In genomic region chr1:180520190-180520589, GRCm38 (mm10) we compare ENCODE assay signal across 13 mouse cellular contexts. TPM values are rescaled to one million over a fixed set of nuclear protein-coding genes. Genes with fewer than 3 reads are reported as not detected.
DNase-seq lines count a peak whose midpoint lies in the region; ATAC-seq and TF ChIP-seq lines count a peak whose summit lies in the region.
"Had no signal": no experiment of that assay in that cellular context is flagged by ENCODE, and none has a peak within 500 bp of the region (broad histone marks: within the 10 kb centered on the region; RNA-seq: fewer than 3 reads in every experiment).

No protein-coding gene starts in this region.

- dilution Hi-C loops in CH12.LX (cut with MboI; ENCODE audit: extremely low pct_ligation_motif_present, extremely low pct_unique_long_range_greater_than_20kb, low sequenced_read_pairs), result no loop called here

- H3K9ac ChIP-seq in embryonic facial prominence, embryonic 13.5 days, result no peak overlapping the region
- H3K9ac ChIP-seq in CH12.LX (ENCODE audit: insufficient read depth, low read depth), result no peak overlapping the region
- H3K9ac ChIP-seq in midbrain, postnatal 0 days (replicated peaks; ENCODE audit: low read length, poor library complexity, severe bottlenecking), result no peak overlapping the region
- no peak overlapping the region for H3K9ac ChIP-seq in intestine, postnatal 0 days (ENCODE audit: low read depth, low read length)
- H3K9ac ChIP-seq: limb, embryonic 13.5 days had no signal

- no peak for TF ChIP-seq EP300 in CH12.LX (IDR thresholded peaks at IDR 0.05; ENCODE audit: low read length)

- DNase-seq in embryonic facial prominence, embryonic 10.5 days (ENCODE audit: low spot score), result no peak
- no peak for DNase-seq in CH12.LX (ENCODE audit: extremely low read depth)
- DNase-seq in frontal cortex, postnatal 36 days (ENCODE audit: low spot score in 2 of 2), result peak; percentile 80 to 89
- peak; percentile 54 for DNase-seq in midbrain, postnatal 0 days (ENCODE audit: low spot score)
- no peak for DNase-seq in neural tube, embryonic 10.5 days (ENCODE audit: extremely low spot score, low spot score)
- DNase-seq in gastrocnemius, postnatal 14 days, result no peak

- in situ Hi-C loops in CH12.LX (cut with MboI; ENCODE audit: low pct_ligation_motif_present, low pct_unique_long_range_greater_than_20kb, low sequenced_read_pairs), result no loop called here

- TF ChIP-seq POLR2A in CH12.LX (IDR thresholded peaks at IDR 0.05; ENCODE audit: low read depth, low read length), result no peak

- intact Hi-C loops in gastrocnemius, postnatal 14 days (cut with DNase I; ENCODE audit: low total_unique reads), result no loop called here

- no peak overlapping the region for H3K4me3 ChIP-seq in embryonic facial prominence, embryonic 13.5 days
- no peak overlapping the region for H3K4me3 ChIP-seq in embryonic facial prominence, embryonic 10.5 days
- H3K4me3 ChIP-seq in CH12.LX (replicated peaks in 1 of 3; ENCODE audit: low read depth in 2 of 3, low read length in 2 of 3, poor library complexity in 1 of 3), result peak overlapping the region in 2 of 3 experiments; percentile 26 to 60
- H3K4me3 ChIP-seq in midbrain, postnatal 0 days (ENCODE audit: low read depth, low read length), result no peak overlapping the region
- no peak overlapping the region for H3K4me3 ChIP-seq in intestine, postnatal 0 days (ENCODE audit: low read depth, low read length)
- H3K4me3 ChIP-seq: forebrain, embryonic 10.5 days; limb, embryonic 13.5 days; myocyte had no signal

- peaks cover 7% of the 10 kb centered on the region for H3K27me3 ChIP-seq in embryonic facial prominence, embryonic 13.5 days
- no peaks in the 10 kb centered on the region for H3K27me3 ChIP-seq in embryonic facial prominence, embryonic 10.5 days (replicated peaks; ENCODE audit: low read depth, poor library complexity, severe bottlenecking)
- no peaks in the 10 kb centered on the region for H3K27me3 ChIP-seq in CH12.LX (replicated peaks)
- no peaks in the 10 kb centered on the region; the same call in 1 of the 2 replicates for H3K27me3 ChIP-seq in midbrain, postnatal 0 days (ENCODE audit: insufficient read depth, low read length)
- no peaks in the 10 kb centered on the region for H3K27me3 ChIP-seq in intestine, postnatal 0 days (replicated peaks; ENCODE audit: control insufficient read depth, insufficient read depth, low read length)
- H3K27me3 ChIP-seq: limb, embryonic 13.5 days had no signal

- no peaks in the 10 kb centered on the region for H3K79me2 ChIP-seq in CH12.LX (replicated peaks; ENCODE audit: control insufficient read depth, extremely low read depth, insufficient read depth, poor library complexity, severe bottlenecking)

- no peaks in the 10 kb centered on the region for H3K9me3 ChIP-seq in embryonic facial prominence, embryonic 13.5 days
- H3K9me3 ChIP-seq in embryonic facial prominence, embryonic 10.5 days, result no peaks in the 10 kb centered on the region
- no peaks in the 10 kb centered on the region for H3K9me3 ChIP-seq in CH12.LX (replicated peaks; ENCODE audit: low read length)
- no peaks in the 10 kb centered on the region for H3K9me3 ChIP-seq in midbrain, postnatal 0 days (ENCODE audit: low read length)
- no peaks in the 10 kb centered on the region for H3K9me3 ChIP-seq in intestine, postnatal 0 days (ENCODE audit: control insufficient read depth)
- H3K9me3 ChIP-seq: forebrain, embryonic 10.5 days; G1E; limb, embryonic 13.5 days had no signal

- H3K4me2 ChIP-seq in embryonic facial prominence, embryonic 13.5 days, result no peak overlapping the region
- H3K4me2 ChIP-seq in CH12.LX (ENCODE audit: insufficient read depth, low read depth, poor library complexity, severe bottlenecking), result no peak overlapping the region
- no peak overlapping the region for H3K4me2 ChIP-seq in midbrain, postnatal 0 days (ENCODE audit: low read depth, low read length, poor library complexity, severe bottlenecking)
- H3K4me2 ChIP-seq in intestine, postnatal 0 days (replicated peaks; ENCODE audit: low read depth), result no peak overlapping the region
- H3K4me2 ChIP-seq: limb, embryonic 13.5 days had no signal

- ATAC-seq in embryonic facial prominence, embryonic 13.5 days (ENCODE audit: insufficient number of reproducible peaks, insufficient read depth, low FRiP score, low TSS enrichment, low read depth), result no peak
- no peak for ATAC-seq in midbrain, postnatal 0 days (ENCODE audit: low FRiP score)
- no peak for ATAC-seq in intestine, postnatal 0 days
- ATAC-seq: lung, postnatal 0 days had no signal

- peaks cover 28% of the 10 kb centered on the region for H3K4me1 ChIP-seq in embryonic facial prominence, embryonic 13.5 days
- peaks cover 4% of the 10 kb centered on the region; the same call in 1 of the 2 replicates for H3K4me1 ChIP-seq in embryonic facial prominence, embryonic 10.5 days
- H3K4me1 ChIP-seq in CH12.LX (ENCODE audit: control insufficient read depth in 1 of 2, insufficient read depth in 2 of 2), result peaks cover 29 to 56% of the 10 kb centered on the region in 2 experiments
- no peaks in the 10 kb centered on the region for H3K4me1 ChIP-seq in midbrain, postnatal 0 days (ENCODE audit: insufficient read depth, low read length)
- no peaks in the 10 kb centered on the region for H3K4me1 ChIP-seq in intestine, postnatal 0 days (replicated peaks; ENCODE audit: control insufficient read depth, insufficient read depth, low read length)

- TF ChIP-seq CTCF in CH12.LX (conservative IDR thresholded peaks at IDR 0.05 in 1 of 2, IDR thresholded peaks at IDR 0.05 in 1 of 2; ENCODE audit: low read depth in 2 of 2, low read length in 2 of 2), result no peak
- no peak for TF ChIP-seq CTCF in midbrain, postnatal 0 days (IDR thresholded peaks at IDR 0.05)
- no peak for TF ChIP-seq CTCF in intestine, postnatal 0 days (IDR thresholded peaks at IDR 0.05; ENCODE audit: low read depth)

- no peaks in the 10 kb centered on the region for H3K36me3 ChIP-seq in embryonic facial prominence, embryonic 13.5 days
- no peaks in the 10 kb centered on the region for H3K36me3 ChIP-seq in embryonic facial prominence, embryonic 10.5 days (replicated peaks)
- peaks cover 0 to 15% of the 10 kb centered on the region in 2 experiments for H3K36me3 ChIP-seq in CH12.LX (replicated peaks in 1 of 2; ENCODE audit: control insufficient read depth in 1 of 2, insufficient read depth in 1 of 2, low read length in 1 of 2)
- no peaks in the 10 kb centered on the region for H3K36me3 ChIP-seq in midbrain, postnatal 0 days (ENCODE audit: insufficient read depth, low read length)
- no peaks in the 10 kb centered on the region for H3K36me3 ChIP-seq in intestine, postnatal 0 days (ENCODE audit: control insufficient read depth, insufficient read depth)
- H3K36me3 ChIP-seq: forebrain, embryonic 10.5 days; G1E; limb, embryonic 13.5 days had no signal

- TF ChIP-seq RAD21 in CH12.LX (IDR thresholded peaks at IDR 0.05; ENCODE audit: low read depth, low read length), result no peak

- peak overlapping the region; percentile 57; the same call in 1 of the 2 replicates for H3K27ac ChIP-seq in embryonic facial prominence, embryonic 13.5 days
- H3K27ac ChIP-seq in embryonic facial prominence, embryonic 10.5 days (replicated peaks), result no peak overlapping the region
- peak overlapping the region; percentile 25; the same call in 1 of the 2 replicates for H3K27ac ChIP-seq in CH12.LX (ENCODE audit: insufficient read depth, low read depth)
- no peak overlapping the region for H3K27ac ChIP-seq in midbrain, postnatal 0 days (ENCODE audit: low read depth, low read length)
- H3K27ac ChIP-seq in intestine, postnatal 0 days (ENCODE audit: low read depth, low read length), result no peak overlapping the region
- H3K27ac ChIP-seq: forebrain, embryonic 10.5 days; limb, embryonic 13.5 days had no signal

- WGBS in embryonic facial prominence, embryonic 13.5 days, result 27% methylated on average over 7 of the region's 7 CpGs
- WGBS in embryonic facial prominence, embryonic 10.5 days, result 54% methylated on average over 7 of the region's 7 CpGs
- 27% methylated on average over 7 of the region's 7 CpGs for WGBS in midbrain, postnatal 0 days
- WGBS in intestine, postnatal 0 days, result 59% methylated on average over 7 of the region's 7 CpGs

TF ChIP-seq in CH12.LX, 34 proteins besides CTCF, POLR2A, EP300 and RAD21:
- TF ChIP-seq CHD2 (IDR thresholded peaks at IDR 0.05; ENCODE audit: low read length) (no peak), RCOR1 (conservative IDR thresholded peaks at IDR 0.05; ENCODE audit: low read depth, low read length) (no peak), E2F4 (IDR thresholded peaks at IDR 0.05; ENCODE audit: insufficient replicate concordance, low read depth, low read length) (no peak), ZNF384 (IDR thresholded peaks at IDR 0.05; ENCODE audit: low read depth, low read length) (no peak), MXI1 (IDR thresholded peaks at IDR 0.05; ENCODE audit: low read depth, low read length) (no peak), ELF1 (IDR thresholded peaks at IDR 0.05; ENCODE audit: low read depth, low read length) (no peak)

RNA-seq across cellular contexts. Expression of gene Stum, which starts 36.9 kb away (rescaled TPM):
- polyA plus RNA-seq in embryonic facial prominence, embryonic 13.5 days (2015; fragmentation: Nextera tagmentation; extraction: Ambion mirVana), result 0.31 and 1.9 TPM in 2 replicates
- polyA plus RNA-seq in embryonic facial prominence, embryonic 10.5 days (2016; fragmentation: Nextera tagmentation; extraction: Ambion mirVana), result 1.1 and 3.5 TPM in 2 replicates
- 0.34 and 0.42 TPM in 2 replicates for total RNA-seq in CH12.LX (2012; rRNA removed)
- total RNA-seq in CH12.LX (2014; rRNA removed), result 0.51 and 0.80 TPM in 2 replicates
- polyA plus RNA-seq in CH12.LX (2012; ENCODE audit: insufficient read length, low read depth), result 0.61 and 0.67 TPM in 2 replicates
- total RNA-seq in midbrain, postnatal 0 days (2014; rRNA removed), result 86.7 and 93.5 TPM in 2 replicates
- 17.8 and 18.1 TPM in 2 replicates for polyA plus RNA-seq in midbrain, postnatal 0 days (2015; fragmentation: Nextera tagmentation; extraction: Ambion mirVana)
- polyA plus RNA-seq in intestine, postnatal 0 days (2015; fragmentation: Nextera tagmentation; extraction: Ambion mirVana), result 2.6 and 2.7 TPM in 2 replicates
- 1 to 10 TPM; 1.2 TPM for total RNA-seq in gastrocnemius, postnatal 14 days (2021)
- polyA plus RNA-seq: G1E had no signal

RNA-seq across cellular contexts. Expression of gene Parp1, which starts 48.5 kb away (rescaled TPM):
- polyA plus RNA-seq in embryonic facial prominence, embryonic 13.5 days (2015; fragmentation: Nextera tagmentation; extraction: Ambion mirVana), result 119 and 137 TPM in 2 replicates
- polyA plus RNA-seq in embryonic facial prominence, embryonic 10.5 days (2016; fragmentation: Nextera tagmentation; extraction: Ambion mirVana), result 285 and 291 TPM in 2 replicates
- total RNA-seq in CH12.LX (2012; rRNA removed) (313 and 333 TPM in 2 replicates), CH12.LX (2014; rRNA removed) (304 and 310 TPM in 2 replicates)
- polyA plus RNA-seq in CH12.LX (2012; ENCODE audit: insufficient read length, low read depth), result 310 and 344 TPM in 2 replicates
- 65.9 and 66.3 TPM in 2 replicates for total RNA-seq in midbrain, postnatal 0 days (2014; rRNA removed)
- polyA plus RNA-seq in midbrain, postnatal 0 days (2015; fragmentation: Nextera tagmentation; extraction: Ambion mirVana), result 43.0 and 43.2 TPM in 2 replicates
- 20.4 and 22.6 TPM in 2 replicates for polyA plus RNA-seq in intestine, postnatal 0 days (2015; fragmentation: Nextera tagmentation; extraction: Ambion mirVana)
- 10 to 100 TPM; 51.9 to 53.6 TPM for total RNA-seq in gastrocnemius, postnatal 14 days (2021)

Comparison
In these comparisons a context has a peak if more than half of its experiments do, and no peak if none do; other contexts are left out.
1. H3K27ac ChIP-seq: peak in embryonic facial prominence, embryonic 13.5 days (single experiment) and CH12.LX (single experiment); none in embryonic facial prominence, embryonic 10.5 days (single experiment), midbrain, postnatal 0 days (single experiment) and intestine, postnatal 0 days (single experiment).
2. H3K4me3 ChIP-seq: peak in CH12.LX (2 of 3); none in embryonic facial prominence, embryonic 13.5 days (single experiment), embryonic facial prominence, embryonic 10.5 days (single experiment), midbrain, postnatal 0 days (single experiment) and intestine, postnatal 0 days (single experiment).
3. DNase-seq: peak in frontal cortex, postnatal 36 days (2 of 2) and midbrain, postnatal 0 days (single experiment); none in embryonic facial prominence, embryonic 10.5 days (single experiment), CH12.LX (single experiment), neural tube, embryonic 10.5 days (single experiment) and gastrocnemius, postnatal 14 days (single experiment).